Mouse (Mus musculus) small intestine, adult 2 months (tissue): ENCODE data around the gene Myh9. TPM values are rescaled to one million over a fixed set of nuclear protein-coding genes. Genes with fewer than 3 reads are reported as not detected.
A peak's percentile ranks its signal among the peaks of the same experiment; 100 is the strongest.

Experiments used
- H3K27ac ChIP-seq: fragments of 200-500 bp; 2 replicates; pipeline ENCODE4 v1.5.1; 2012; ENCODE audit warnings: low read depth, low read length, control low read depth, inconsistent platforms; ENCODE audit not compliant: insufficient read depth
- H3K27me3 ChIP-seq: fragments of 200-500 bp; 2 replicates; pipeline ENCODE4 v1.6.1; 2012; ENCODE audit warnings: mild to moderate bottlenecking, moderate library complexity, low read length, inconsistent platforms; ENCODE audit not compliant: control insufficient read depth, insufficient read depth
- H3K36me3 ChIP-seq: fragments of 200-500 bp; 2 replicates; pipeline ENCODE4 v1.6.1; 2012; ENCODE audit warnings: mild to moderate bottlenecking, low read length, control low read depth, inconsistent platforms; ENCODE audit not compliant: control insufficient read depth, insufficient read depth
- H3K4me1 ChIP-seq: fragments of 200-500 bp; 2 replicates; pipeline ENCODE4 v1.6.1; 2012; ENCODE audit warnings: low read length, inconsistent platforms, mixed read lengths; ENCODE audit not compliant: control insufficient read depth, insufficient read depth, insufficient read length
- H3K4me3 ChIP-seq: fragments of 200-500 bp; 2 replicates; pipeline ENCODE4 v1.5.1; 2012; ENCODE audit warnings: low read depth, mild to moderate bottlenecking, control low read depth, inconsistent platforms, low read length, moderate library complexity
- CTCF ChIP-seq: fragments of 200-500 bp; IDR thresholded peaks from 2 replicates; pipeline ENCODE4 v1.5.1; 2012; ENCODE audit warnings: low read depth, mild to moderate bottlenecking, control low read depth, inconsistent platforms, low read length, moderate library complexity, mixed read lengths; ENCODE audit not compliant: insufficient replicate concordance, insufficient read length; ENCODE audit errors: extremely low read depth
- POLR2A ChIP-seq: fragments of 200-500 bp; IDR thresholded peaks from 2 replicates; pipeline ENCODE4 v1.6.1; 2012; ENCODE audit warnings: low read depth, mild to moderate bottlenecking, control low read depth, inconsistent platforms, low read length, moderate library complexity
- WGBS: fragments of 180-500 bp; shearing (Covaris S2); methylation state at CpG from one replicate; pipeline ENCODE4 v1.1.7; 2018; 5-methylcytosine and 5-hydroxymethylcytosine counted together
- polyA plus RNA-seq: library from polyadenylated mRNA; depleted of rRNA; stranded (reverse); fragments of >200 nt; gene quantifications from 2 replicates; pipeline ENCODE4 v1.2.3, GENCODE M21; 2012

Myh9 gene
- polyA plus RNA-seq, 1 experiment = 89.4 TPM

DNA sequence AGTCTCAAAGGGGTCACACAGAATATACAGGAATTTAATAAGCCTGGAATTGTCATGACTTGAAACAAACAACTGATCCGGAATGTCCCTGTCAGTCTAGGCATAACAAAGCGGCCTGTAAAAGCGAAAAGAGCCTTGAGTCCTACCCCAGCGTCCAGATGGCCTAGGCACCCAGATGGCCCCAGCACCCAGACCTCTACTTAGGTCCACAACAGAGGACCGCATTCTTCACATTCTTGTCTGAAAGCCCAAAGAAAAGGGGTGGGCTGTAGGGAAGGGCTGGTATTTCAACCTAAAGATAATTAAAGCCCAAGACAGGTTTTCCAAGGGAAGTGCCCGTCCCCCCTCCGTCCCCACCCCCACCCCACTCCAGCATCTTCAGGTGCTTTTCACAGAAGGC is 14.6 kb downstream of the Myh9 start:
- TF ChIP-seq POLR2A (no peak), CTCF (no peak)
- WGBS = 60% methylated on average over 7 of the region's 7 CpGs
- Histone ChIP-seq H3K36me3 (peaks cover 13% of the 10 kb centered on the region), H3K27me3 (no peaks in the 10 kb centered on the region), H3K4me1 (peaks cover 69% of the 10 kb centered on the region), H3K27ac (0 out of 2 replicates have a peak overlapping the region, but pooled peaks have one; percentile 5), H3K4me3 (no peak overlapping the region)

GRCm38 (mm10) chr15:77825382-77825781 is 16.6 kb downstream of the Myh9 start:
- 0 out of 2 replicates have a peak overlapping the region, but pooled peaks have one; percentile 10 for H3K27ac ChIP-seq
- no peak overlapping the region for H3K4me3 ChIP-seq
- peaks cover 12% of the 10 kb centered on the region for H3K36me3 ChIP-seq
- no peak for TF ChIP-seq POLR2A
- TF ChIP-seq CTCF = no peak
- 91% methylated on average over 1 of the region's 1 CpGs for WGBS
- no peaks in the 10 kb centered on the region for H3K27me3 ChIP-seq
- H3K4me1 ChIP-seq = peaks cover 70% of the 10 kb centered on the region

DNA sequence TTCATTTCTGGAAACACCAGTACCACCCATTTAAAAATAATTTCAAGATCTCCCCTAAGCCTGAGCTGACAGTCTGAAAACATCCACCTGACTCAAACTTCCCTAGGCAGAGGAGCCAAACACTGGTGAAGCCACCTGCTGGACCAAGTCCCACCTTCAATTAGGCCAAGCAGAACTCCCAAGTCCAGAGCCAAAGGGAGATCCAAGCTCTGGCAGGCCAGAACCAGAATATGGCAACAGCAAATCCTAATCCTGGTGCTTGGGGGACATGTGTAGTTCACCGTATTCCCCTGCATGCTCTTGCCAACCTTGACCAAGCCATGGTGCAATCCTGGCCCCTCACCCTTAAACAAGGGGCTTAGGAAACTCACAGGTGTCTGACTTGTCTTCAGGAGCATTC is 17.7 kb downstream of the Myh9 start:
- H3K36me3 ChIP-seq = peaks cover 12% of the 10 kb centered on the region
- H3K4me3 ChIP-seq = no peak overlapping the region
- H3K27ac ChIP-seq = peak overlapping the region; percentile 80
- peaks cover 71% of the 10 kb centered on the region for H3K4me1 ChIP-seq
- no peak for TF ChIP-seq POLR2A
- no peak for TF ChIP-seq CTCF
- 42% methylated on average over 1 of the region's 1 CpGs for WGBS
- H3K27me3 ChIP-seq = no peaks in the 10 kb centered on the region

GRCm38 (mm10) chr15:77823634-77824033 is 18.3 kb downstream of the Myh9 start:
- H3K4me3 ChIP-seq = no peak overlapping the region
- H3K4me1 ChIP-seq = peaks cover 78% of the 10 kb centered on the region
- TF ChIP-seq POLR2A = no peak
- TF ChIP-seq CTCF = no peak
- H3K27ac ChIP-seq = peak overlapping the region; percentile 80
- 13% methylated on average over 3 of the region's 3 CpGs for WGBS
- no peaks in the 10 kb centered on the region for H3K27me3 ChIP-seq
- H3K36me3 ChIP-seq = peaks cover 12% of the 10 kb centered on the region

GRCm38 (mm10) chr15:77823196-77823595 is 18.8 kb downstream of the Myh9 start:
- 8% methylated on average over 6 of the region's 6 CpGs for WGBS
- H3K36me3 ChIP-seq = peaks cover 12% of the 10 kb centered on the region
- H3K4me3 ChIP-seq = no peak overlapping the region
- H3K27ac ChIP-seq = peak overlapping the region; percentile 80
- TF ChIP-seq CTCF (peak; percentile 33; the same call in 1 of the 2 replicates), POLR2A (no peak)
- H3K27me3 ChIP-seq = no peaks in the 10 kb centered on the region
- peaks cover 81% of the 10 kb centered on the region for H3K4me1 ChIP-seq

DNA sequence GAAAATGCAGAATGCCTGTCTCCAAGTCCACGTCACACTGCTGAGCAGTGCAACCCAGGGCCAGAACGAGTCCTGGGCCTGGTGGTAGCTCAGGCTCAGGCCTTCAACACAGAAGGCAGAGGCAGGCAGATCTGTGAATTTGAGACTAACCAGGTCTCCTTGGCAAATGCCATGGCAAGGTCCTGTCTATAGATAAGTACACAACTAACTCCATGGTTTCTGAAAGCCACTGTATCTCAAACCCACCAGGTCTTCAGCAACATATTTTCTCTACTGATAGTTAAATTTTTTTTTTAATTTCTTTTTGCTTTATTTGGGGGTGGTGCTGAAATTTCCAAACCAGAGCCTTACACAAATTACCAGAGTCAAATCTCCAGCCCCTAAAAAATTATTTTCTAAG is 19.3 kb downstream of the Myh9 start:
- no peaks in the 10 kb centered on the region for H3K27me3 ChIP-seq
- H3K36me3 ChIP-seq = peaks cover 12% of the 10 kb centered on the region
- TF ChIP-seq POLR2A (no peak), CTCF (no peak)
- 11% methylated on average over 2 of the region's 2 CpGs for WGBS
- H3K4me3 ChIP-seq = no peak overlapping the region
- peak overlapping the region; percentile 94 for H3K27ac ChIP-seq
- H3K4me1 ChIP-seq = peaks cover 81% of the 10 kb centered on the region

GRCm38 (mm10) chr15:77822057-77822466 is 19.9 kb downstream of the Myh9 start:
- Histone ChIP-seq H3K36me3 (peaks cover 9% of the 10 kb centered on the region), H3K27me3 (no peaks in the 10 kb centered on the region), H3K4me3 (no peak overlapping the region), H3K27ac (peak overlapping the region; percentile 98), H3K4me1 (peaks cover 82% of the 10 kb centered on the region)
- WGBS = 21% methylated on average over 5 of the region's 5 CpGs
- TF ChIP-seq POLR2A (no peak), CTCF (no peak)
